Mouse (Mus musculus) adrenal gland, postnatal 14 days (tissue): ENCODE results near the gene Ticam1. TPM values are rescaled to one million over a fixed set of nuclear protein-coding genes. Genes with fewer than 3 reads are reported as not detected.

Source experiments
- DNase-seq: peaks from one replicate; pipeline ENCODE4 v3.0.0; 2021; ENCODE audit warnings: mixed read lengths
- long read RNA-seq, 2 experiments: library from polyadenylated mRNA; stranded (forward); transcript quantifications; one replicate each; pipeline ENCODE4 v2.0.0; 2021
- total RNA-seq: library from RNA; stranded (reverse); gene quantifications from 2 replicates; pipeline ENCODE4 v1.2.3, GENCODE M21; 2021

Gene Ticam1
- 18.7 and 20.9 TPM in 2 replicates for total RNA-seq
- long read RNA-seq, experiment 1, transcript Ticam1-201 (2 exons, 2,992 nt): major isoform, 5 of 6 reads
- long read RNA-seq, experiment 1, partial matches to known transcripts: 0 of 6 reads
- long read RNA-seq, experiment 1, other reads (novel, unspliced or antisense): 1 of 6 reads
- long read RNA-seq, experiment 2, partial matches to known transcripts: 0 of 5 reads
- long read RNA-seq, experiment 2, other reads (novel, unspliced or antisense): 4 of 5 reads

- DNase-seq: peak; percentile 95
Observed at GRCm38 (mm10) chr17:56276643-56277566, at the start of gene Ticam1. Gene Ticam1, minus strand, starts transcription at chr17:56276786.

GRCm38 (mm10) chr17:56325450-56326152 lies 49.0 kb upstream of the Ticam1 start, which contains the start of gene Kdm4b:
Gene Kdm4b, plus strand, starts transcription at chr17:56326062.
- DNase-seq: peak; percentile 100

- DNase-seq: no peak
Observed at GRCm38 (mm10) chr17:56324419-56324818, 47.8 kb upstream of the Ticam1 start.

- DNase-seq: no peak
Observed at GRCm38 (mm10) chr17:56309191-56309945, 32.8 kb upstream of the Ticam1 start.

GRCm38 (mm10) chr17:56308088-56308487 lies 31.5 kb upstream of the Ticam1 start:
- no peak for DNase-seq

- peak; percentile 40 for DNase-seq
Observed at GRCm38 (mm10) chr17:56305826-56306225, 29.2 kb upstream of the Ticam1 start.

- DNase-seq: no peak
Observed at GRCm38 (mm10) chr17:56305156-56305555, 28.6 kb upstream of the Ticam1 start.

GRCm38 (mm10) chr17:56304718-56305117 lies 28.1 kb upstream of the Ticam1 start:
- no peak for DNase-seq

- peak; percentile 98 for DNase-seq
Observed at GRCm38 (mm10) chr17:56303847-56304586, 27.4 kb upstream of the Ticam1 start.

- peak; percentile 93 for DNase-seq
Observed at GRCm38 (mm10) chr17:56303160-56303846, 26.7 kb upstream of the Ticam1 start, which contains the start of gene Uhrf1. Gene Uhrf1, plus strand, starts transcription at chr17:56303321.

GRCm38 (mm10) chr17:56302363-56302996 lies 25.9 kb upstream of the Ticam1 start:
- DNase-seq: peak; percentile 81

GRCm38 (mm10) chr17:56300186-56300585 lies 23.6 kb upstream of the Ticam1 start, which contains the start of gene Arrdc5:
Gene Arrdc5, minus strand, starts transcription at chr17:56300286.
- no peak for DNase-seq

- no peak for DNase-seq
Observed at GRCm38 (mm10) chr17:56298238-56298637, 21.7 kb upstream of the Ticam1 start.

GRCm38 (mm10) chr17:56296201-56296600 lies 19.6 kb upstream of the Ticam1 start:
- DNase-seq: no peak

- no peak for DNase-seq
Observed at GRCm38 (mm10) chr17:56294241-56294640, 17.7 kb upstream of the Ticam1 start.

- DNase-seq: no peak
Observed at GRCm38 (mm10) chr17:56293291-56293690, 16.7 kb upstream of the Ticam1 start.

- DNase-seq: peak; percentile 63
Observed at GRCm38 (mm10) chr17:56292531-56293222, 16.1 kb upstream of the Ticam1 start, which contains the start of gene Plin3. Gene Plin3, minus strand, starts transcription at chr17:56292873.

- DNase-seq: no peak
Observed at GRCm38 (mm10) chr17:56291826-56292475, 15.4 kb upstream of the Ticam1 start.

GRCm38 (mm10) chr17:56291171-56291511 lies 14.6 kb upstream of the Ticam1 start:
- peak; percentile 96 for DNase-seq
